ENCODE assay signal across 8 mouse cellular contexts in genomic region chr15:79504707-79505452, GRCm38 (mm10). TPM values are rescaled to one million over a fixed set of nuclear protein-coding genes. Genes with fewer than 3 reads are reported as not detected.
DNase-seq lines count a peak whose midpoint lies in the region; ATAC-seq and TF ChIP-seq lines count a peak whose summit lies in the region.

TSS of gene Kcnj4 (minus strand) at chr15:79505241.

- H3ac ChIP-seq in myocyte (ENCODE audit: control insufficient read depth, insufficient read length), result peak within 1 kb of the TSS; percentile 6

- ATAC-seq in megakaryocyte-erythroid progenitor cell, adult 5-6 weeks (replicated peaks; ENCODE audit: low FRiP score, low TSS enrichment, poor library complexity, severe bottlenecking), result no peak

- peak within 1 kb of the TSS; percentile 92 for H3K27ac ChIP-seq in left cerebral cortex, adult 2 months
- no peak within 1 kb of the TSS for H3K27ac ChIP-seq in embryonic fibroblast, embryonic 13.5 days (ENCODE audit: insufficient read depth, low read length)

- no peak for TF ChIP-seq CTCF in left cerebral cortex, adult 2 months (IDR thresholded peaks at IDR 0.05)
- no peak for TF ChIP-seq CTCF in embryonic fibroblast, embryonic 13.5 days (IDR thresholded peaks at IDR 0.05; ENCODE audit: borderline replicate concordance, insufficient read depth, low read length)

- no peak for DNase-seq in left cerebral cortex, adult 2 months (ENCODE audit: extremely low spot score in 1 of 2, low spot score in 2 of 2)
- DNase-seq in left cerebral cortex, adult 11 months (ENCODE audit: low spot score), result no peak
- no peak for DNase-seq in layer of hippocampus, postnatal 25 days (ENCODE audit: extremely low spot score in 1 of 2, low spot score in 1 of 2)
- DNase-seq in gastrocnemius, adult 18-20 months (ENCODE audit: low spot score), result no peak
- no peak for DNase-seq in adrenal gland, adult 8-10 months

- no peak for TF ChIP-seq POLR2A in embryonic fibroblast, embryonic 13.5 days (IDR thresholded peaks at IDR 0.05; ENCODE audit: low read depth, low read length)
- TF ChIP-seq POLR2A in myocyte (IDR thresholded peaks at IDR 0.05; ENCODE audit: insufficient read length, low read depth), result no peak

- no peaks in the 10 kb centered on the region for H3K79me2 ChIP-seq in myocyte (ENCODE audit: control insufficient read depth, insufficient read depth)

- intact Hi-C loops in left cerebral cortex, adult 2 months (cut with DNase I), result loop anchor here (2.0 kb wide), 1 partner anchor 62 kb away; no protein-coding TSS in a partner anchor

- peaks cover 90% of the 10 kb centered on the region for H3K27me3 ChIP-seq in myocyte (ENCODE audit: control insufficient read depth, insufficient read depth, insufficient read length)

- peak within 1 kb of the TSS; percentile 72 for H3K4me2 ChIP-seq in myocyte (ENCODE audit: low read depth)

- H3K4me1 ChIP-seq in embryonic fibroblast, embryonic 13.5 days (ENCODE audit: control insufficient read depth, insufficient read depth, low read length), result no peaks in the 10 kb centered on the region; the same call in 1 of the 2 replicates

- H3K36me3 ChIP-seq in myocyte (ENCODE audit: control insufficient read depth, insufficient read depth), result no peaks in the 10 kb centered on the region

- H3K4me3 ChIP-seq in left cerebral cortex, adult 2 months, result peak within 1 kb of the TSS; percentile 79
- H3K4me3 ChIP-seq in embryonic fibroblast, embryonic 13.5 days (ENCODE audit: insufficient read depth, low read length), result peak within 1 kb of the TSS; percentile 46
- H3K4me3 ChIP-seq in myocyte, result no peak within 1 kb of the TSS

TF ChIP-seq in myocyte, 11 proteins besides CTCF, POLR2A, EP300 and RAD21:
- TF ChIP-seq TCF3 (IDR thresholded peaks at IDR 0.05; ENCODE audit: insufficient read length, low read depth) (no peak), POLR2AphosphoS2 (IDR thresholded peaks at IDR 0.05; ENCODE audit: insufficient read length, low read depth) (no peak), CEBPB (IDR thresholded peaks at IDR 0.05; ENCODE audit: insufficient read depth, poor library complexity, severe bottlenecking) (no peak), E2F4 (IDR thresholded peaks at IDR 0.05; ENCODE audit: insufficient read depth) (no peak), MYOD1 (IDR thresholded peaks at IDR 0.05; ENCODE audit: control insufficient read depth in 1 of 3, insufficient read length in 2 of 3, low read depth in 2 of 3) (no peak), REST (IDR thresholded peaks at IDR 0.05; ENCODE audit: insufficient read depth, insufficient read length) (no peak), TCF12 (IDR thresholded peaks at IDR 0.05; ENCODE audit: insufficient read depth, poor library complexity, severe bottlenecking) (no peak), USF1 (IDR thresholded peaks at IDR 0.05; ENCODE audit: low read depth) (no peak), MAX (IDR thresholded peaks at IDR 0.05; ENCODE audit: low read depth) (no peak), SRF (IDR thresholded peaks at IDR 0.05; ENCODE audit: control insufficient read depth, insufficient read length, low read depth) (no peak), MYOG (IDR thresholded peaks at IDR 0.05; ENCODE audit: control insufficient read depth in 1 of 3, insufficient read depth in 1 of 3, insufficient read length in 2 of 3, low read depth in 2 of 3) (no peak)

RNA-seq across cellular contexts. Expression of gene Kcnj4, which starts in this region (rescaled TPM):
- total RNA-seq in left cerebral cortex, adult 2 months (2021), result 100 to 1,000 TPM; 186 to 202 TPM
- polyA plus RNA-seq in embryonic fibroblast, embryonic 13.5 days (2011; ENCODE audit: insufficient read length, low read depth, missing spikeins), result 0.72 and 1.4 TPM in 2 replicates
- 10 to 100 TPM; 85.0 to 86.9 TPM for total RNA-seq in layer of hippocampus, postnatal 25 days (2021)
- polyA plus RNA-seq in myocyte (2012; fragmentation: generic; extraction: Trizol), result 0.06 TPM
- total RNA-seq in megakaryocyte-erythroid progenitor cell, adult 5-6 weeks (2014; fragmentation: Nextera tagmentation), result not detected in 2 replicates
- not detected in 2 replicates for total RNA-seq in megakaryocyte-erythroid progenitor cell, adult 5-6 weeks (2017)
- not detected for total RNA-seq in gastrocnemius, adult 18-20 months (2021)
- 1 to 10 TPM in 2 of 4 experiments, under 1 TPM in 2; 0.38 to 6.2 (median 2.8) TPM for total RNA-seq in adrenal gland, adult 8-10 months (2022)

Comparison
In these comparisons a context has a peak if more than half of its experiments do, and no peak if none do; other contexts are left out.
1. RNA of gene Kcnj4 (total RNA-seq): 186 to 202 TPM in left cerebral cortex, adult 2 months and 85.0 to 86.9 TPM in layer of hippocampus, postnatal 25 days; 0.38 to 6.2 TPM in adrenal gland, adult 8-10 months, not detected in megakaryocyte-erythroid progenitor cell, adult 5-6 weeks and not detected in gastrocnemius, adult 18-20 months; every median in the first group is over 10 times any median in the second.